Mouse (Mus musculus) E14TG2a.4 (cell line): ENCODE measurements at regions not wholly inside any gene's neighbourhood (a gene's known extent, or its start where the extent isn't known, plus 50 kb on each side); places are given as distances from the start of the nearest gene placed in this dataset.

Experiments
- CTCF ChIP-seq: conservative IDR thresholded peaks from 2 replicates; pipeline ENCODE4 v1.5.1; 2014; ENCODE audit warnings: low read length
- NANOG ChIP-seq: IDR thresholded peaks from 2 replicates; pipeline ENCODE4 v1.6.1; 2014; ENCODE audit warnings: borderline replicate concordance, low read length, mixed read lengths

DNA sequence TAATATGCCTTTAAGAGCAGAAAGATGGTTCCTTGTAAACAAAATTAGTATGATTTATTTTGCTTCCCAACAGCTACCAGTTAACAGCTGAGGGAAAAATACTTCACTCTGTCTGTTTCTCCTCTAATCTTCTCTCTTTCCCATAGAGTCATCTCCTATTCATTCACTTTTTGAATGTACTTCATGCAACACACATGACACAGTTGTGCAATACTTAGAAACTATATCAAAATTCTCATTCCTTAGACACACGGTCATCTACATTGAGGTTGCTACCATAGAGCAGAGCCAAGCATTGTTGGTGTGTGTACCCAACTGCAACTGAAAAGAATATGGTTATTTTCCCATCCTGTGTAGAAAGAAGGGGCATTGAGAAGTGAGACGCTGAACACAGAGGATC, 1098.8 kb upstream of the 4930412O13Rik start:
- TF ChIP-seq CTCF = no peak
- TF ChIP-seq NANOG = no peak
